Mouse (Mus musculus): ENCODE results near the gene Map4k1. TPM values are rescaled to one million over a fixed set of nuclear protein-coding genes. Genes with fewer than 3 reads are reported as not detected.

Map4k1 gene
- total RNA-seq (2022) = under 1 TPM; 0.22 to 0.82 (median 0.41) TPM

DNA sequence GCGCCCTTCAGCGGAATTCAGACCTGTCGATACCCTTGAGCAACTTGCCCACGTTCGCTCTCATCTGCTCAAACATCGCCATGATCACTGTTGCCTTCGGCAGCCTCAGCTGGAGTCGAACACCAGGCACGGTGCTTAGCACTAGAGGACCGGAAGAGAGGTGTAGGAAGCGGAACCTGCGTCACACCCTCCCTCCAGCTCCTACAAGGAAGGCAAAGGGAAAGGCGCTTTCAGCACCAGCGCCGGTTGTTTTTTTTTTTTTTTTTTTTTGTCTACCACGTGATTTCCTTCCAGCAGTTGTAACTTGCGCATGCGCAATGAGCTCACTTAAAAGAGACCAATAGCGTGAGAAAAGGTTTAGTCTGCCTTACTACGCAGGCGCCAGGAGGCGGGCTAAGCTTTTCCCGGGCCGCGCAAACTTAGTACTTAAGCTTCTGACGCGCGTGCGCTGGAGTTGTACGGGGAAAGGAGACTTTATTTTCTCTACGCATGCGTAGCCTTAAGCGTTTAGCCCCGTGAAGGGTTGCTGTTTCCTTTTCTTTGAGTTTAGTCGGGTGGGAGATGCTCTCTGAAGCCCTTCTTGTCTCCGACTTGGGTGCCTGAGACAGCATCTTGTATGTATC lies at the start of gene Map4k1, which contains the start of gene Eif3k:
Map4k1 (plus strand) TSS at position 400 of the 623 bp plus-strand sequence.
Eif3k (minus strand) TSS at position 214 of the 623 bp plus-strand sequence.
- DNase-seq (ENCODE audit: low spot score in 2 of 2) = peak; percentile 94 to 97

DNA sequence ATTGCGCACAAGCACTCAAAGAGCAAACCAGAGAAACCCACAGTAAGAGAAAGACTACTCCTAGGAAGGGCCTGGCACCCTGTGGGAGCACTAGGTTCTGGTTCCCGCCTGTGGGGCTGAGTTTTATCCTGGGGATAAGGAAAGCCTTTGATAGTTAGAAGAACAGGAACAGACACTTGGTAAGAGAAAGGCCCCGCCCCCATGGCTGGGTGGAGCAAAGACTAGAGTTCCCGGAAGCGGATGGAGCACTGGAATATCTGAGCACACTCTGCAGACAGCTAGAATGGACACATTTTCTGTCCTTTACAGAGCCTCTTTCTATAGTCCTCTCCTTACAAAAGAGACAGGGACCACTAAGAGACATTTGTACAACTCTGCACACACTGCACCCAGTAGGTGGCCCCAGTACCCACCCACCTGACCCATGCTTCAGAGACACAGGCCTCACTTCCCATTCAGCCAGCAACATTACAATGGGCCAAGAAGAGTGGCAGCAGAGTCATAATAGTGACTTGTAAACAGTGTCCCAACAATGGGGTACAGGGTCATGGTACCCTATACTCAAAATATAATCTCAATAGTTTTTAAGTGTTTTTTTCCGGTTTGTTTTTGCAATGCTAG lies 49.3 kb upstream of the Map4k1 start:
- DNase-seq (ENCODE audit: low spot score in 2 of 2) = no peak

DNA sequence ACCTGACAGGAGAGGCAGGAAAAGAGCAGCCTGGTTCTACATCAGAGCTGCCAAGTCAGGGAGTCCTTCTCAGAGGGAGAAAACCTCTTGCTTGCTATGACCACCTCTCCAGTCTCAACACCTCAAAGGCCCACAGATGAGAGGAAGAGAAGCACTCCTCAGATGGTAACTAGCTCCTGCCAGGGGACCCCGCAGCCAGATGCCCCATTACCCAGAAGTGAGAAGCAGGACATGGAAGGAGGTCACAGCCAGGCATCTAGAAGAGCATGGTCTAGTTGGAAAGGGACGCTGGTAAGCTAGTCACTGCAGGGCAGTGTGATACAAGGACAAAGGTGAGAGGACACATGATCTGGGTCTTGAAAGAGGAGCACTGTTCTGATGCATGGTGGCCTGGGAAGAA lies 48.0 kb upstream of the Map4k1 start:
- no peak for DNase-seq (ENCODE audit: low spot score in 2 of 2)

DNA sequence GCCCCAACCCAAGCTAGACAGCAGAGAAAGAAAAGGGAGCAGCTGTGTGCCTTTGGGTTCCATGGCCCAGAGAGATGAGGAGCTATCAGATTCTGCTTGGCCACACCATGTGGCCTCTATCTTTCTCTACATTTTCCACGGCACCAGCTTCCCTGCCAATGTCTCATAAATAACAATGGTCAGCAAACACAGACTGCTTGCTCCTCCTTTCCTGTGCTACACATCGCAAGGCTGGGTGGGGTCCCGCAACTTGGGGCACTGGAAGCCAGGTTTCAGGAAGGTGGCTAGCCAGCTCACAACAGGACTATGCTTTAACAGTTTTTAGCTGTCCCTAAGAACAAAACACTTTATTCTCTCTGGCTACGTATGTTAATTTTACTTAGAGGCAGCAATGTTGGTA lies 45.1 kb upstream of the Map4k1 start:
- no peak for DNase-seq (ENCODE audit: low spot score in 2 of 2)

DNA sequence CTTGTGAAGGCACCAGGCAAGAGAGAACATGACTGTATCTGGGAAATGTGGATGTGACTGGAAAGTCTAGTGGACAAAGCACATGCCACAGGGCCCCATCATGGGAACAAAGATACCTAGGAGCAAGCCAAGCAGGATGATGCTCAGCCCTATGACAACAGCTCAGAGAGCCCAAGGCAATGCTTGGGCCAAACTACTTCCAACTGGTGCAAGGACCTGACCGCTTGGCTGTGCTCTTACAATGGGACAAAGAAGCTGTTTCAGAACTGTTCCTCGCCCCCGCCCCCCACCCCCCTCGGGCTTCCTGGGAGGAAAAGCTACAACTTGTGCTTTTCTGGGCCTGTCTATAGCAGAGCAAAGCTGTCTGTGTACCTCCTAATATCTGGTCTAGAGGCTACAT lies 43.2 kb upstream of the Map4k1 start:
- DNase-seq (ENCODE audit: low spot score in 2 of 2) = no peak

DNA sequence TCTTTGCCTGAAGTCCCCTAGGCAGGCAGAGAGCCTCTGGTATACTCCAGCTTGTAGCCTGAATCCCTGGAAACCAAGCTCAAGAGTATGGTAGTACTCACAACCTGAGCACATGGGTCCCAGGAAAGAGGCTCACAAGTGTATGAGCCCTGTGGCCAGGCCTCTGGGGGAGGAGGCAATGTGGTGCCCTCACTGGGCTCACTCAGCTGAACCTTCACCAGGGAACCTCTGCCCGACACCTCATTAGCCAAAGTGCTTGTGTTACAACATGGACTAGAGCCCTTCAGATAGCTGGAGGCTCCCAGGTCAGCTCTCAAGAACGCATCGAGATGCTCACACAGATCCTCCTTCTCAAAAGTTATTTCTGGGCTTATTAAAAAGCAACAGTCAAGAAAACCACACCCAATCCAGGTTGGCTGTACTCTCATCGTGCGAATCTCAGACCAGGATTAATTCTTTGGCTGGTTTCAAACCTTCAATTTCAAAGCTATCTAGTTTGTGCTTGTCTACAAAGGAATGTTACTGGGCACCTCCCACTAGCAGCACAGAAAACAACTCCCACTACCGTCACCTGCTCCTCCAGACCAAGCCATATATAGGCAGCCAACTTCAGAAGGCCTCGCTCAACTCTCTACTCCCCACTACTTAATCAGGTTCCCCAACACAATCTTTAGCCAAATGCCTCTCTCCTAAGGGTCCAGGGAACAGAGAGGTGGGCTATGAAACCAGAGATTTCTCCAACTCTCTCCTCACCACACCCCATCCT lies 42.2 kb upstream of the Map4k1 start:
- no peak for DNase-seq (ENCODE audit: low spot score in 2 of 2)

DNA sequence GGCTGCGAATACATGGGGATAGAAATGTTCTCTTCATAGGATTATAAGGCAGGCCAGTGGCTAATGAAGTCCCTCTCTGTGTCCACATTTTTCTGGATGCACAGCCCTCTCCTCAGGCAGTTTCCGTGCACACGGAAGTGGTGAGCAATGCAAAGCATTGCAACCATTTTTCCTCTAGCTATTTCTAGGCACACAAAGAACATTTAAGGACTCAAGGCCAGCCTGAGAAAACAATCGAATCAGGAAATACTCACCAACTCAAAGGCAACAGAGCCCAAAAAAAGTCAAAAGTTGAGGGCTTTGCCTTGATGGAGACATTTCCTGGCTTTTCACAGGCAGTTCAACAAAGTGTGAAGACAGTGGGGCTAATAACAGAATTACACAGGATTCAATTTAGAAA lies 40.7 kb upstream of the Map4k1 start:
- no peak for DNase-seq (ENCODE audit: low spot score in 2 of 2)

DNA sequence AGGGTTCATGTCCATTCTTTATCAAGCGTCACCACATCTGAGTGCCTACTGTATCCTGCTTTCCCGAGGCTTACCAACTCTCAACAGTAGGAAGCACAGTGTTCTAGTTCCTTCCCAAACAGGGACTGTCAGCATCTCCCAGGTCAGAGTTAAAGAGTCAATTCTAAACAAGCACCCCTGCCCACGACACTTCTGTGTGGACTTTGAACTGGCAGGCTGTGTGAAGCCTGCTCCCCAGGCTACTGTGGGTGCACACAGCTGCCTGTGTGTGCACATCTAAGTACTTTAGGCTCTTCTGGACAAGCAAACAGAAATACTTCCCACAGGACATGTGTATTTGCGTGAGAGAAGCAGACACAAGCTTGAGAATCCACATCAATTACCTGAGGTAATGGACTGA lies 40.3 kb upstream of the Map4k1 start:
- DNase-seq (ENCODE audit: low spot score in 2 of 2) = no peak

DNA sequence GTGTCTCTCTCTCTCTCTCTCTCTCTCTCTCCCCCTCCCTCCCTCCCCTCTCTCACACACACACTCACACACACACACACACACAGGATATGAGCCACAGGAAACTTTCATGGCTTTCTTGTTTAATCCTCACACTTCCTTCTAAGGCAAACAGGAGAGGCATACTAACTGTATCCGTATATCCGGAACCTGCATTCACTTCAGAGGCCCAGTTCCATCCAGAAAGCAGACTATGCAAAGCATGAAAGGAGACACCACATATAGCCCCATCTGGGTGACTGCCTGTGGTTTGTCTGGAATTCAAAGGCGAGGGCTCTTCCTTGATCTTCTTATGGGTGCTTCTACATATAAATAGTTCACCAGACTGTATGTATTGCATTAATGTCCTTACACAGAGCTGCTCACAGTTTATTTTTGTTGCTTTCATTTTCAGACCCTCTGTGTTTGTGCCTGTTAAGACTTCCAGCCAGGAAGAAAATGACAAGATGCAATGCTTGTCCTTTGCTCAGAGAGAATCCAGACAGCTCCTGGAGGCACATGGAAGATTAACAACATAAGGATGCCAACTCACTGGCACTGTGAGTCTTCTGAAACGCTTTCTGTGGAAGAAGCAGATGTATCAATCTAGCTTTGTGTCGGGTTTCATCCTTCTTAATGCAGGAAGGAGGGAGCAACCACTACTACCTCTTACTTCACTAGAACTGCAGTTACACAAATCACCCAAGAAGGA lies 38.2 kb upstream of the Map4k1 start:
- DNase-seq (ENCODE audit: low spot score in 2 of 2) = no peak

DNA sequence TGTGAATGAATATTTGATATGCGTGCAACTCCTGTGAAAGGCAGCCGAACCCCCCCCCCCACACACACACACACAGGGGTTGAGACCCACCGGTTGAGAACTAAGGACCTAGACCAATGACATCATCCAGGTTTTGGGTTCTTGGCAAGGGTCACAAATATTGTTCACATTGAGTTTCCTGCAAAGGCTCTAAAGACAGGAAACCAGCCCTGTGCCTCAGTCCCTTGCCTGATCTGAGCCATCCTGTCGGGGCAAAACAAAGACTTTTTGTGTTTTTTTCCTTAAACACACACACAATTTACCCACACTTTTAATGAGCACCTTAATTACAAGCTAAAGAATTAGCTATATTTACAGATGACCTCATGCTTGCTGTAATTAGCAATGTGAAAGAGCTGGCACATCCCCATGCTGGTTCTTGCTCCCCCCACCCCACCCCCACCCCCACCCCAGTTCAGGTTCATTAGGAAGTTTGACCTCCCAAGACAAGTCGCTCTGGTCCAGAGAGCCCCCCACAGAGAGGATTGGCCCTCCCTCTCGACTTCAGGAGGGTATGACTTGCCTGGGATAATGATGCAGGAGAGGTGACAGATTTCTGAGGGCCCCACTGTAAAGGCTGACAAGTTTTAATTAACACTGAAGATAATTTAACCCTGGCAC lies 37.0 kb upstream of the Map4k1 start:
- no peak for DNase-seq (ENCODE audit: low spot score in 2 of 2)

DNA sequence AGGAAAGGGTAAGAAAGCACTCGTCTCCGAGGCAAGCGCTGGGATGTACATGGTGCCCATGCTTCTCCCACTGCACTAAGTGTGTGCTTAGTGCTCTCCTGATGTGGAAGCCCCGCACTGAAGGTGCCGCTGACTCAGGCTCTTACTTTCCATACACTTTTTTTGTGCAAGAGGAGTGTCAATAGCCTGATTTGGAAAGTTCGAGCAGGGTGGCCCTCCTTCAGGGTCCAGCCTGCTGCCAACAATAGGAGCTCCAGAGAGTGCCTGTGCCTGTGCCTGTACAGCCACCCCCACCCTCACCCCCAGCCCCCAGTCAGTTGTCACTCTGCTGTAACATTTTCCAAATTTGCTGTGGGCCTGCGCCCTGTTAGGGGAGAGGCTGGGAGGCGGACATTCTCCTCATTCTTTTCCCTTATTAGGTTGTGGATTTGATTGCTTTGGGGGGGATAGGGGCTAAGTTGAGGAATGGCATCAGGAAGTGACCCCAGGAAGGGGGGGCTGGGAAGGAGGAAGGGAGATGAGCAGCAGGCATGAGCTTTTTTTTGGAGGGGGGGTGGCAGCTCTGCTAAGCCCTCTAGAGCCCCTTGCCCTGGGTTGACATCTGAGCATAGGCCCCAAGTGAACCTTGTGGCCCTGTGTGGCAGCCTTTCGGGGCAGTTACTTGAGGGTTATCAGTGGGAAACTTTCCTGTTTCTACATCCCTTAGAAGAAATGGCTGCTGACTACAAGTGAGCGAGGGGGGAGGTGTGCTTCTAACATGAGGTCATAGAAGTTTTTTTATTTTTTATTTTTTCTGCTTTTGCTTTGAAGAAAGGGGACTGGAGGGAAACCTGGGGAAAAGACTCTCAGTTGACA lies 36.2 kb upstream of the Map4k1 start:
- no peak for DNase-seq (ENCODE audit: low spot score in 2 of 2)

DNA sequence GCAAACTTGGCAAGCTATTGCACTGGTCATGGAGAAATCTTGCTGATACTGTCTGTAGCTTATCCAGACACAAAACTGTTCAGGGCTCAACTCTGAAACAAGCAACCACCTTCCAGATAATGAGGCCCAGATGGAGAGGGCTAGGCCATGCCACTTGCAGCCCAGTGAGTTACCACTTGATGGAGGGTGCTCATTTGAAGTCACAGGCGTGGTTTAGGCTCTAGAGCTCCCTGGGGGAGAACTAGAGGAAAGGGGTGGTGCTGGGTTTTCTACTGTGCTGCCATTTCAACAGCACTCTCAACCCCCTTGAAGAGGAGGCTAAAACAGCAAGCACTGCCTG lies 35.6 kb upstream of the Map4k1 start:
- DNase-seq (ENCODE audit: low spot score in 2 of 2) = no peak

DNA sequence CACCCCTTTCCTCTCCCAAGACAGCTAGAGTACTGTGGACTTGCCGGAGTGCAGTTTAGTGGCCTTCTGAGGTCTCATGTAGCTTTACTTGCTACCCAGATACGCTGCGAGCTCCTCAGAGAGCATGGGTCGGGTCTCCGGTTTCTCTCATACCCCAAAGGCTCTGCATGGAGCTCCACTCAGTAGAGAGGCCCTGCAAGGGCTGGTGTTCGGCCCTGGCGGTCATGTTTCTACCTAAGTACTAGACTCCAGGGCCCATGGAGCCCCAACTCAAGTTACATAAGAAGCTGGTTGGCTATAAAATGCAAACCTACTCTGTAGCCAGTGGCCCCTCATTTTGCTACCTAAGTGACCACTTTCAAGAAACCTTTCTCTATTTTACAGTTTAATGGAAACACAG lies 33.1 kb upstream of the Map4k1 start:
- no peak for DNase-seq (ENCODE audit: low spot score in 2 of 2)

DNA sequence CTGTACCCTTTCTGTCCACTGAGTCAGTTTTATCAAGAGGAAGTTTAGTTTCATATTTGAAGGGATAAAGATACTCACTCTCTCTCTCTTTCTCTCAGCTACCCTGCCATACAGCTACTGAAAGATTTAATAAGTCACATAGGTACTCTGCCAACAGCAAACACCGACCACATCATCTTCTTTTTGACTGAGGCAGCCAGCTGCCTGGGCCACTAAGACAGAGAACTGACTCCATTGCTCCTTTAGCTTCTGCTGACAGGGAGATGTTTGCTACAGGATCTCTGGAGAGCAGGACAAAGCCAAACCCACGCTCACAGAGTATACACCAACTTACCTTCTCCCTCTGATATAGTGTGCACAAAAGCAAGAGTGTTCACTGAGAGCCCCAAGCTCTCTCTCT lies 32.6 kb upstream of the Map4k1 start:
- DNase-seq (ENCODE audit: low spot score in 2 of 2) = no peak

DNA sequence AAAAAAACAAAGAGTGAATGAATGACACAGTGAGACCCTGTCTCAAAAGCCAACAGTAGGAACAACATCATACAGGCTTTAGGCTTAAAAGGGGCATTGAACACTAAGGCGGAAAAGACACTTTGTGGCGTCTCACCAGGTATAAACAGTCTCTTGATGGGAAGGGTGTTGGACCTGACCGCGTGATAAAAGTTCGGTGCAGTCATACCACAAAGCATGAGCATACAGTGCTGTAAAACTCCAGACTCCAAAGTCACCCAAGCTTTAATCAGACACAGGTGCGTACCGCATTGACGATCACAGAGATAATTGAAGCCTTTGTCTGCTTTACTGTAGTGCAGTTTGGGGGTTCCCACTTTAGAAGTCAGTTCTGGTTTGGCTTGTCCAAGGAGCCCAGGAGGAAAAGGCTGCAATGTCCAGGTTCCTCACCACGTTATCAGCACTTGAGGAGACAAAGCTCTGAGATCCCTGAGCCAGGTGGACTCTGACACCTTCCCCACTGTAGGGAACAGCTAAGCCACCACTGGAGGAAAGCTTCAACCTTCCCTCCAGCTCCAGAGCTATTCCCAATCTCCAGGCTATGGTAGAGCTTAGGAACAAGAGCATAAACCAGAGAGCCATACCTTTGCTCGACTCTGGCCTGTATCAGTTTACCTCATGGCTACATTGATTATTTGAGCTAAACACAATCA lies 31.4 kb upstream of the Map4k1 start:
- DNase-seq (ENCODE audit: low spot score in 2 of 2) = no peak

DNA sequence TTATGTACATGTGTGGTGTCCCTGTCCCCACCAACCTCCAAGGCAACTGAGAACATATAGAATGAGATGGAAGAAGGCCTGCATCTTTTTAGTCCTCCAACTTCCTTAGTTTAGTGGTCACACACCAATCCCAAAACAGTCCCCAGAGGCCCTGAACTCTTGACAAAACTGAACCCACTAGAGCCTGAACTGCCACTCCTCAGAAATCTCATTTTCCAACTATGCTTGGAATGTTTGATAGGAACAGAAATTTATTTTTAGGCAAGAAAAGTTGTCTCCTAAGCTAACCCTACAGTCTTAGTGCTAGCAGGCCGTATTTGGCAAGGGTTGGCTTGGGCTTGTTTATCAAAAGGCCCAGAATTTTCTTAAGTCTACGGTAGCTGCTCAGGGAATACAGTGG lies 30.1 kb upstream of the Map4k1 start:
- no peak for DNase-seq (ENCODE audit: low spot score in 2 of 2)

DNA sequence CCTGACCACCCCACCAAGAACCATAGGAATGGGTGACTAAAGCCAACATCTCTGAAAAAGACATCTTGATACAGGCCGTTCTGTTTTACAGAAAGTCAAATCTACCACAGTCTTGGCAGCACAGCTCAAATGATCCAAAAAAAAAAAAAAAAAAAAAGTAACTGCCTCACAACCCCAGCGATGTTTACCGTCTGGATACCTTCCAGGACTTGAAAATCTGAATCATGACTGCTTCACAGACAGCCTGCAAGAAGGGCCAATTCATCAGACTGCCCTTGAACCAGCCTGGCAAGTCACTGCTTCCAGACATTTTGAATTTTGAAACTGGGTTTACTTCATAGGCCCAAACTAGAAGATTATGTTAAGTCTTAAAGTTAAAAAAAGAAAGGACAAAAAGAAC lies 29.1 kb upstream of the Map4k1 start:
- DNase-seq (ENCODE audit: low spot score in 2 of 2) = no peak

DNA sequence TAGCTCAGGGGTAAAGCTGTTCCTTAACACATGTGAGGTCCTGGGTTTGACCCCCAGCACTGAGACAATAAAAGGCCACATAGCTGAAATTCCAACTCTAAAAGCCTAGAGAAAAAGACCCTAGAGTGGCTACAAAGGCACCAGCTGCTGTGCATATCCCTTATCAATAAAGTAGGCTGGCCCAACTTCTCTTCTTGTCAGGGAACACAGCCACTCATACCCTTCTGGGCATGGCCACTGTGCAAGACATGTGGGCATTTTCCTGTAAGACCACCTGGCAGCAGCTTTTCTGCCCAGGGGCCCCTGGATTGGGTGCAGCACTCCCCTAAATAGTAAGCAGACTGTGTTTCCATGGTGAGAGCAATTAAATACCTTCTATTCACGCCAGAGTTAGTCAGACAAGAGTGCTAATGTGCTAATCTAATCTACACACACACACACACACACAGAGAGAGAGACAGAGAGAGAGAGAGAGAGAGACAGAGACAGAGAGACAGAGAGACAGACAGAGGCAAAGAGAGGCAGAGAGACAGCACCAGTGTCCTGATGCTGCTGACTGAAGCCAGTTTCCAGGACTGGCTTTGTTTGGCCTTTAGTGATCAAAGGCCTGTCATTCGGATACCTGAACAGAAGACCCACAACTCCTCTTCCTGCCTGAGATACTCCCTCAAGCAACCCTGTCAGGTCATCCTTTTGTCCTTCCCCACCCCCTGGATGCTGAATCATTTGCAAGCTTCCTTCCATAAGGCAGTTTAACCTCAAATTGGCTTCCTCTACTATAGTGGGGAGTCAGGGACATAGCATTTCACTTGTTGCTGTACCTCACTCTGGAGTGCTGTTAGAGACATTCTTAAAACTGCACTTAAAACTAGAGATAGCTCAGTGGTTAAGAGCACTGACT lies 28.1 kb upstream of the Map4k1 start:
- no peak for DNase-seq (ENCODE audit: low spot score in 2 of 2)

DNA sequence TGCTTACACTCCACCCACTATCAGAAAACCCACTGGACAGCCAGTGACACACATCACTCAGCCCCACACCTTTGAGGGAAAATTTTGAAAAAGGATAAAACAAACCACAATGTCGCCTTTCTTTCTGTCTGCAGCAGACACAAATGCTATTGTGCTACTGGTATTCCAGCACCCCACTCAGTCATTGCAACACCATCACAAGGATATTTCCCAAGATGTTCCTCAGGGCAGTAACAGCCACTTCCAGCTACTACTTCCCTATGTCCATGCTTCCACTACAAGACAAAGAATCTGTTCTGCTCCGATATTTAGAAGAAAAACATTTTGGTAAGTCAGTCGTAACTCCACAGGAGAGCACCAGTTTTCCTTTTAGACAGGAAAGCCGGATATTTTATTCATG lies 27.1 kb upstream of the Map4k1 start:
- DNase-seq (ENCODE audit: low spot score in 2 of 2) = no peak

Measured in gastrocnemius, adult 8-10 months (tissue).